Mouse (Mus musculus) B cell, adult 2 months (primary cell): ENCODE results near the gene Wnt7a.

Experiments
- DNase-seq, 2 experiments: peaks; one replicate each; pipeline ENCODE4 v3.0.0; 2022

Wnt7a gene

GRCm38 (mm10) chr6:91335470-91335869 is 75.7 kb downstream of the Wnt7a start:
- no peak for DNase-seq

- no peak for DNase-seq
These were observed 79.3 kb downstream of the Wnt7a start for GRCm38 (mm10) chr6:91331886-91332285.

- no peak for DNase-seq
These were observed 85.6 kb downstream of the Wnt7a start for GRCm38 (mm10) chr6:91325556-91325955.

GRCm38 (mm10) chr6:91324752-91325151 is 86.4 kb downstream of the Wnt7a start:
- no peak for DNase-seq

GRCm38 (mm10) chr6:91322001-91322772 is 89.0 kb downstream of the Wnt7a start:
- DNase-seq = no peak
